Mouse (Mus musculus) heart, postnatal 0 days (tissue): ENCODE measurements around the gene Smc6. TPM values are rescaled to one million over a fixed set of nuclear protein-coding genes. Genes with fewer than 3 reads are reported as not detected.

Experiments used
- ATAC-seq: fragments of 200-750 bp; cut with Nextera tagmentation; 2 replicates; pipeline ENCODE4 v1.8.0; 2017; ENCODE audit warnings: low read depth, moderate number of reproducible peaks, moderate library complexity; ENCODE audit not compliant: insufficient read depth
- DNase-seq: peaks from one replicate; pipeline ENCODE4 v3.0.0-alpha.2; 2016; ENCODE audit warnings: low spot score
- H3K27ac ChIP-seq: fragments of 300-500 bp; sonication (generic); 2 replicates; pipeline ENCODE4 v1.5.1; 2014; ENCODE audit warnings: low read depth, mild to moderate bottlenecking
- H3K27me3 ChIP-seq: fragments of 300-500 bp; sonication (generic); 2 replicates; pipeline ENCODE4 v1.6.1; 2014; ENCODE audit warnings: low read length, mixed read lengths; ENCODE audit not compliant: control insufficient read depth, insufficient read depth
- H3K36me3 ChIP-seq: fragments of 300-500 bp; sonication (generic); replicated peaks from 2 replicates; pipeline ENCODE4 v1.6.1; 2014; ENCODE audit warnings: low read length, mixed read lengths; ENCODE audit not compliant: control insufficient read depth, insufficient read depth
- H3K4me1 ChIP-seq: fragments of 300-500 bp; sonication (generic); 2 replicates; pipeline ENCODE4 v1.6.1; 2014; ENCODE audit warnings: antibody characterized with exemption; ENCODE audit not compliant: control insufficient read depth, insufficient read depth
- H3K4me2 ChIP-seq: fragments of 300-500 bp; sonication (generic); 2 replicates; pipeline ENCODE4 v1.6.1; 2014; ENCODE audit warnings: low read depth, mild to moderate bottlenecking, low read length, moderate library complexity
- H3K4me3 ChIP-seq: fragments of 300-500 bp; sonication (generic); 2 replicates; pipeline ENCODE4 v1.5.1; 2014; ENCODE audit warnings: low read depth, low read length
- H3K9ac ChIP-seq: fragments of 300-500 bp; sonication (generic); replicated peaks from 2 replicates; pipeline ENCODE4 v1.6.1; 2014; ENCODE audit warnings: low read depth, low read length, mixed read lengths
- H3K9me3 ChIP-seq: fragments of 300-500 bp; sonication (generic); replicated peaks from 2 replicates; pipeline ENCODE4 v1.6.1; 2016; ENCODE audit warnings: low read length; ENCODE audit not compliant: control insufficient read depth
- CTCF ChIP-seq: IDR thresholded peaks from 2 replicates; pipeline ENCODE4 v1.5.1; 2016; ENCODE audit warnings: antibody characterized with exemption, control low read depth, low read depth
- EP300 ChIP-seq: IDR thresholded peaks from 2 replicates; pipeline ENCODE4 v1.6.1; 2016; ENCODE audit warnings: antibody characterized with exemption, low read depth
- WGBS: fragments of 180-500 bp; shearing (Covaris S2); extraction: QIAGEN DNeasy Blood & Tissue Kit; methylation state at CpG from one replicate; pipeline ENCODE4 v1.1.7; 2014; 5-methylcytosine and 5-hydroxymethylcytosine counted together
- polyA plus RNA-seq: library from polyadenylated mRNA; unstranded; fragments of >200 nt; fragmentation: Nextera tagmentation; extraction: Ambion mirVana; gene quantifications from 2 replicates; pipeline ENCODE4 v1.2.1, GENCODE M21; 2015
- total RNA-seq: library from RNA; depleted of rRNA; stranded (reverse); fragments of >200 nt; gene quantifications from 2 replicates; pipeline ENCODE4 v1.2.3, GENCODE M21; 2014; ENCODE audit warnings: low replicate concordance

Smc6 gene
- total and polyA plus RNA-seq, 2 experiments from 2014 or later, result 12.3 to 99.8 TPM

GRCm38 (mm10) chr12:11324480-11324879 is 58.8 kb downstream of the Smc6 start:
- Histone ChIP-seq H3K27ac (no peak overlapping the region), H3K9me3 (no peaks in the 10 kb centered on the region), H3K27me3 (no peaks in the 10 kb centered on the region), H3K36me3 (no peaks in the 10 kb centered on the region), H3K4me2 (no peak overlapping the region), H3K4me1 (no peaks in the 10 kb centered on the region), H3K4me3 (no peak overlapping the region), H3K9ac (no peak overlapping the region)
- WGBS, result 36% methylated on average over 4 of the region's 4 CpGs
- TF ChIP-seq CTCF (no peak), EP300 (no peak)
- ATAC-seq, result no peak
- no peak for DNase-seq

GRCm38 (mm10) chr12:11326483-11326882 is 60.8 kb downstream of the Smc6 start:
- Histone ChIP-seq H3K4me3 (no peak overlapping the region), H3K9ac (no peak overlapping the region), H3K4me1 (no peaks in the 10 kb centered on the region), H3K9me3 (no peaks in the 10 kb centered on the region), H3K36me3 (no peaks in the 10 kb centered on the region), H3K27ac (no peak overlapping the region), H3K27me3 (no peaks in the 10 kb centered on the region), H3K4me2 (no peak overlapping the region)
- ATAC-seq (no peak), DNase-seq (no peak)
- TF ChIP-seq CTCF (no peak), EP300 (no peak)
- WGBS, result 75% methylated on average over 3 of the region's 3 CpGs

- peak; percentile 21 for DNase-seq
- no peak for TF ChIP-seq EP300
- peak; percentile 76 for TF ChIP-seq CTCF
- Histone ChIP-seq H3K4me2 (no peak overlapping the region), H3K36me3 (no peaks in the 10 kb centered on the region), H3K9ac (no peak overlapping the region), H3K4me3 (no peak overlapping the region), H3K27me3 (no peaks in the 10 kb centered on the region), H3K9me3 (no peaks in the 10 kb centered on the region), H3K4me1 (no peaks in the 10 kb centered on the region), H3K27ac (no peak overlapping the region)
- WGBS, result 36% methylated on average over 4 of the region's 4 CpGs
- ATAC-seq, result no peak
Observed at GRCm38 (mm10) chr12:11336845-11337244, 71.2 kb downstream of the Smc6 start.

GRCm38 (mm10) chr12:11338251-11338650 is 72.6 kb downstream of the Smc6 start:
- H3K4me1 ChIP-seq, result no peaks in the 10 kb centered on the region
- DNase-seq (no peak), ATAC-seq (no peak)
- no peak overlapping the region for H3K4me2 ChIP-seq
- TF ChIP-seq EP300 (no peak), CTCF (no peak)
- 91% methylated on average over 2 of the region's 2 CpGs for WGBS
- H3K9me3 ChIP-seq, result no peaks in the 10 kb centered on the region
- no peaks in the 10 kb centered on the region for H3K36me3 ChIP-seq
- no peak overlapping the region for H3K4me3 ChIP-seq
- no peak overlapping the region for H3K9ac ChIP-seq
- no peaks in the 10 kb centered on the region for H3K27me3 ChIP-seq
- no peak overlapping the region for H3K27ac ChIP-seq

GRCm38 (mm10) chr12:11342020-11342600 is 76.4 kb downstream of the Smc6 start:
- H3K9ac ChIP-seq, result no peak overlapping the region
- ATAC-seq (no peak), DNase-seq (no peak)
- H3K9me3 ChIP-seq, result no peaks in the 10 kb centered on the region
- TF ChIP-seq EP300 (no peak), CTCF (no peak)
- no peaks in the 10 kb centered on the region for H3K27me3 ChIP-seq
- no peak overlapping the region for H3K4me2 ChIP-seq
- H3K4me1 ChIP-seq, result no peaks in the 10 kb centered on the region
- WGBS, result 66% methylated on average over 6 of the region's 6 CpGs
- H3K4me3 ChIP-seq, result no peak overlapping the region
- no peaks in the 10 kb centered on the region for H3K36me3 ChIP-seq
- no peak overlapping the region for H3K27ac ChIP-seq

GRCm38 (mm10) chr12:11345963-11346362 is 80.3 kb downstream of the Smc6 start:
- no peak overlapping the region for H3K27ac ChIP-seq
- DNase-seq, result no peak

More at GRCm38 (mm10) chr12:11345963-11346362, 80.3 kb downstream of the Smc6 start:
- ATAC-seq, result no peak
- H3K4me2 ChIP-seq, result no peak overlapping the region
- H3K27me3 ChIP-seq, result no peaks in the 10 kb centered on the region
- 43% methylated on average over 2 of the region's 2 CpGs for WGBS
- no peak overlapping the region for H3K9ac ChIP-seq
- H3K9me3 ChIP-seq, result no peaks in the 10 kb centered on the region
- H3K4me1 ChIP-seq, result no peaks in the 10 kb centered on the region
- no peak overlapping the region for H3K4me3 ChIP-seq
- TF ChIP-seq CTCF (no peak), EP300 (no peak)
- no peaks in the 10 kb centered on the region for H3K36me3 ChIP-seq
